Mouse (Mus musculus): Measurements from ENCODE around the gene Phldb1. TPM values are rescaled to one million over a fixed set of nuclear protein-coding genes. Genes with fewer than 3 reads are reported as not detected.

Gene Phldb1
- total RNA-seq (2023): 1 to 10 TPM; 1.2 to 2.4 TPM

GRCm38 (mm10) chr9:44734524-44735494 is at the start of gene Phldb1:
Gene Phldb1 (minus strand): TSS chr9:44735198.

GRCm38 (mm10) chr9:44767101-44768028 is 32.4 kb upstream of the Phldb1 start, which contains the start of the genes Arcn1 and Ift46:
Gene Arcn1 (minus strand): TSS chr9:44767845.
Gene Ift46 (plus strand): TSS chr9:44767908.

GRCm38 (mm10) chr9:44673005-44673404 is 62.0 kb downstream of the Phldb1 start, which contains the start of gene Treh:
Gene Treh (plus strand): TSS chr9:44673233.

Other genes with a start within 250 kb of the Phldb1 start
- 10 to 100 TPM; 14.1 TPM for gene Cxcr5, start 173.3 kb downstream of the Phldb1 start, total RNA-seq (2023)
- 100 to 1,000 TPM; 214 to 236 TPM for gene Ddx6, start 130.3 kb downstream of the Phldb1 start, total RNA-seq (2023)
- not detected for gene Treh, start 62.0 kb downstream of the Phldb1 start, total RNA-seq (2023)
- gene Arcn1, start 32.6 kb upstream of the Phldb1 start, total RNA-seq (2023): 100 to 1,000 TPM; 119 to 126 TPM
- gene Ift46, start 32.7 kb upstream of the Phldb1 start, total RNA-seq (2023): 10 to 100 TPM; 36.9 to 45.6 TPM
- 1 to 10 TPM; 2.7 to 3.3 TPM for gene Tmem25, start 64.1 kb upstream of the Phldb1 start, total RNA-seq (2023)
- gene Ttc36, start 67.9 kb upstream of the Phldb1 start, total RNA-seq (2023): 10 to 100 TPM in 1 of 2 experiments, 1 to 10 TPM in 1; 8.5 to 11.2 TPM
- gene Kmt2a, start 146.1 kb upstream of the Phldb1 start, total RNA-seq (2023): 100 to 1,000 TPM; 162 to 179 TPM
- 100 to 1,000 TPM; 146 to 149 TPM for gene Atp5l, start 185.5 kb upstream of the Phldb1 start, total RNA-seq (2023)
- 100 to 1,000 TPM in 1 of 2 experiments, 10 to 100 TPM in 1; 97.0 to 130 TPM for gene Ube4a, start 230.4 kb upstream of the Phldb1 start, total RNA-seq (2023)
- 100 to 1,000 TPM; 492 to 549 TPM for gene Cd3g, start 245.2 kb upstream of the Phldb1 start, total RNA-seq (2023)
- gene Cd3d, start 246.6 kb upstream of the Phldb1 start, total RNA-seq (2023): 100 to 1,000 TPM; 523 to 573 TPM

Measured in T-cell, adult 66 days (primary cell).